Mouse (Mus musculus) gastrocnemius, postnatal 25 days (tissue): ENCODE measurements around the gene Gm20388. TPM values are rescaled to one million over a fixed set of nuclear protein-coding genes. Genes with fewer than 3 reads are reported as not detected.

Experiments used
- DNase-seq: peaks from one replicate; pipeline ENCODE4 v3.0.0; 2022
- total RNA-seq, 2 experiments: library from RNA; stranded (reverse); gene quantifications; 1 replicate in 1 of 2; 2 replicates in 1 of 2; pipeline ENCODE4 v1.2.3; 2021

The Gm20388 gene
- total RNA-seq, 2 experiments from 2014 or later, result 6.7 TPM; not detected in 1

- DNase-seq, result no peak
These were observed 1353.6 kb downstream of the Gm20388 start for GRCm38 (mm10) chr8:121264260-121264659.

GRCm38 (mm10) chr8:121271542-121271941, 1360.9 kb downstream of the Gm20388 start:
- no peak for DNase-seq

DNA sequence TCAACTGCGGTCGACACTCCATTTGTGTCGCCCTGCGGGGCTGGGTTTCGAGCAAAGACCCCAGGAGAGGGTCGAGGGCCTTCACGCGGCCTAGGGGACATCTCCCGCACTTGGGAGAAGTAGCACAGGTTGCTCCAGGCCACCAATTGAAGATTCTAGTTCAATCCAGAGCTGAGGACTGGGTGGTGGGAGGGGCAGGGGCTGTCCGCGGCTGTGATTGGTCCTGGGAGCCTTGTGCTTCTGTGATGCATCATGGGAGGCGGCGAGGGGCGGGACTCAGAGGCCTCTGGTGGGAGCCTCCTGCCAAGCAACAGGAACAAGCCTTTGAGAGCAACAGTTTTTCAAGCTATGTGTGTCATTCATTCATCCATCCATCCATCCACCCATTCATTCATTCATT, 1362.6 kb downstream of the Gm20388 start:
- DNase-seq, result no peak

DNA sequence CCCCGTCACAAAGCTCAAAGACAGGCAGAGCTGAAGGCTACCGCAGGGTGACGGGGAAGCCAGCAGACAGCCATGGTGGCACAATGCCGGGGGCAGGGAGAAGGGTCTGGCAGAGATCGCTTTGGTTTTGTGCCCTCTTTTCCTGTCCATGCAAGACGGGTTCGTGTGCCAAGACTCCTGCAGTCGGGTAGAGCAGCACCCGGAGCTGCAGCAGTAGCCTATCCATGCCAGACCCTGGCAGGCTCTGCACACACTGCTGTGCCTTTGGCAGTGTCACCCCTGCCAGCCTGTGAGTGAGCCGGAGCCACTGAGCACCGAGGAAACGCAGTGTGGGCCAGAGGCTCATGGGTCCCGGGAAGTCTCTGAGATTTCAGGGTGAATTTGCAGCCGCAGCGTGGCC, 1363.0 kb downstream of the Gm20388 start:
- DNase-seq, result no peak

DNA sequence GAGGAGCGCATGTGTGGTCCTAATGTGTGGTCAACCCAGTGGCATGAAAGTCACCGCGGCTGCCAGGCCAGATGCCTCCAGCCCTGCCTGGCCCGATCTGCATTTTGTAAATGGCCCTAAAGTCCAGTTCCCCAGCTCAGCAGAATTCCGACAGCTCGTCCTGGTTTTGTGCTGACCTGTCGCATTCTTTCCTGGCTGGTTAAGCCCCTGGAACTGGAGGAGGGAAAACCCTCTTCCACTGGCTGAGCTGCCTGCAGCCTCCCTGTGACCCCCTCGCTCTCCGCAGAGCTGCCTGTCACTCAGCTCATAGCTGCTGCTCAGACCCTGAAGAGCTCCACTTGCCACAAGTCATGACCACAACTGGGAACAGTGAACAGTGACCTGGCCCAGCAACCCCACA, 1369.8 kb downstream of the Gm20388 start:
- no peak for DNase-seq

DNA sequence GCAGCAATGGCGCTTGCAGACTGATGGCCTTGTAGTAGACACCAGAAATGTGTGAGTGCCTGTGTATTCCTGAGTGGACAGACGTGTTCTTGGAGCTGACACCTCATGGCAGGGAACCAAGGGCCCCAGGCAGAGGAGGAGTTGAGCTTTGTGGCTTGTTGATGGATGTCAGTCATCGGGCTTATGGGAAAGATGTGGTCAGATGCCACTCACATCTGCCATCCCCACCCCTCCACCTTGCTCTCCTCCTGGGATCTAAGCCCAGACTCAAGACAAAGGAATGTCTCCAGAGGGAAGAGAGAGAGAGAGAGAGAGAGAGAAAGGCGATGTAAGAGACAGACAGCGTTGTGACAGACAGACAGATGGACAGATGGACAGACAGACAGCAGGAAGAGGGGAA, 1378.7 kb downstream of the Gm20388 start:
- DNase-seq, result no peak

GRCm38 (mm10) chr8:121290547-121290946, 1379.9 kb downstream of the Gm20388 start:
- DNase-seq, result no peak

DNA sequence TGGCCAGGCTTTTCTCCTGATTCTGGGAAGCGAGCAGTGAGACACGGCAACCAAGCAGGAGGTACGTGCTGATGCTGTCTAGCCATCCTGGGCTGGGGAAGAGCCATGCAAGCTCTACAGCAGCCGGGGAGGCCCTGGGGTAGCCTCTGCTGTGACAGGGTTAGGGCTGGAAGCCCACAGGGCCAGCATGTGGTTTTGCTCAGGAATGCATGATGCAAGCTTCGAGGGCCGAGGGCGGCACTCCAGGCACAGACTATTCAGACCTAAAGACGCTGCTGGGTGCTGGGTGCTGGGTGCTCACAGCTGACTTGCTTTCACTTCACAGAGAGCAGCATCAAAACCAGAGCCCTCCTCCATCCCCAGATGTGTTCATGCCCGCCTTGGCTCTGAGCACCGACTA, 1382.8 kb downstream of the Gm20388 start:
- no peak for DNase-seq

- DNase-seq, result no peak
These were observed 1383.8 kb downstream of the Gm20388 start for GRCm38 (mm10) chr8:121294234-121295108.

DNA sequence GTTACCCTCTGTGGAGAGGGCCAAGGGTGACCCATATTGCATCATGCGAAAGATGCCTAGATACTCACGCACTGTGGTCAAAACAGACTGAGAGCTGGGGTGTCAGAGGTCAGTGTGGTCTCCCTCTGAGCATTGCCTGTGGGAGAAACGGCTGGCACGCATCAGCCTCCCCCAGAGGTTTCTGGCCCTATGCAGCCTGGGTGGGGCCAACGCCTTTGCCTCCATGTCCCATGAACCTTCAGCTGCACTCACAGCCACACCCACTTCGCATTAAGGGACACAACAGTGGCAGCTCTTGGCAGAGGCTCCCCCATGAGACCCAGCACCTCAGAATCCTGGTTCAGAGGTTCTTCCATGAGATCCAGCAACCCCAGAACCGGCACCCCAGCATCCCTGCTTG, 1385.4 kb downstream of the Gm20388 start:
- no peak for DNase-seq

GRCm38 (mm10) chr8:121296597-121296996, 1386.0 kb downstream of the Gm20388 start:
- no peak for DNase-seq

GRCm38 (mm10) chr8:121297299-121297698, 1386.7 kb downstream of the Gm20388 start:
- no peak for DNase-seq

DNA sequence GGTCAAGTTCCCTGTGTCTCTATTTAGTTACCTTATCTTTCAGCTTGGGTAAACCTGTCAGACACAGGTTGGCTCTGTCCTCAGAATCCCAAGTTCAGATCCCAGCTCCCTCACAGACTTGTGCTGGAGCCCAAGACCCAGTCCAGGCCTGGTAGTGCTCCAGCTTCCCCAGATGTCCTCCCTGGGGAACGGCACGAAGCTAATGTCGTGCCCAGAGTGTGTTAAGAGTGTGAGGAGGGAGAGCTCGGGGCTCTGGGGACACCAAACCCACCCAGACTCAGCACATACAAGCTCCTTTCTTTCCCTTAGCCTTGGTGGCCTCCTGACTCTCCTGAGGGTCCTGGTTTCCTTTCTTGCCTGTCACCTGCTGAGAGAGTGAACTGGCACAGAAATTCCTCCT, 1389.4 kb downstream of the Gm20388 start:
- no peak for DNase-seq

GRCm38 (mm10) chr8:121300501-121301411, 1390.1 kb downstream of the Gm20388 start:
- DNase-seq, result no peak

DNA sequence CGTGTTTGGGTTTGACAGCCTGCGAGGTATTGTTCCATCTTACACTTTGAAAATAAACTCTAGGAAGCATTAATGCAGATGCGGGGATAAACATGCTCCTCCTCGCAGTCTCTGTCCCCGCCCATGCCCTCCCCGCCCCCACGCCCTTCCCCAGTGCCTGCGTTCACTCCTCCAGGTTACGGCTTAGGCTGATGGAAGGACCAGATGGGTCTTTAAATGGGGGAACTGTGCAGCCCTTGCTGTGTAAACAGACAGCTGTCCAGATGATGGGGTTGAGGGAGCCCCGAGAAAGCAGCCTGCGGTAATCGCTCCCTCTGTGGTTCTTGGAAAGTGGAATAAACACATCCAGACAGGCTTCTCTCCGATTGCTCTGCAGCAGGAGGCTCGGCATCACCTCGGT, 1390.8 kb downstream of the Gm20388 start:
- no peak for DNase-seq

DNA sequence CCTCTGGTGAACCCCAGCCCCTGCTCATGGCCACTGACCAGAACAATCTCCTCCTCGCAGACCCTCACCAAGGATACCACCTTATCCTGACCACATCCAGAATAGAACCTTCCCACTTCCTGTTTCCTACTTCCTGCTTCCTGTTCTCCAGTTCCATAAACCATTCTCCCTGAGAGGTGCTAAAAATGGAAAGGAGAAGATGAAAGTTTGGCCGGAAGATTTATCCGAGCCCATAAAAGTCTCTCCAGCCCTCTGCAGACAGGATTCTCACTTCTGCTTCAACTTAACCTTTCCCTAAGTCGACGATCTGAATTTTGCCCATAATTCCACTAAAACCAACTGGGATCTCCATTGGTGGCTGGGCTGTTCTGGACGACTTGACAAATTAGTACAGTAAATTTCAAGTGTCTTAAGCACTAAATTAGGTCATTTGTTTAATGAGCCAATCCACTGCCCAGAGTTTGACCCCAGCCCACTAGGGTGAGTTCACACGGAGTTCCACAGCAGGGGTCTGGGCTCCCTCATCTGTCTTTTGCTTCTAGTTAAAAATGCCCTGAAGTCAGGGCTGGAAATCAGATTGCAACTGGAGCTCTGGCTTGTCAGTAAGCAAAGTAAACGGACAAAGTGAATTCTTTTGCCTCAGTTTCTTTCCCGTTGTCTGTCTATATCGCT, 1391.5 kb downstream of the Gm20388 start:
- no peak for DNase-seq

DNA sequence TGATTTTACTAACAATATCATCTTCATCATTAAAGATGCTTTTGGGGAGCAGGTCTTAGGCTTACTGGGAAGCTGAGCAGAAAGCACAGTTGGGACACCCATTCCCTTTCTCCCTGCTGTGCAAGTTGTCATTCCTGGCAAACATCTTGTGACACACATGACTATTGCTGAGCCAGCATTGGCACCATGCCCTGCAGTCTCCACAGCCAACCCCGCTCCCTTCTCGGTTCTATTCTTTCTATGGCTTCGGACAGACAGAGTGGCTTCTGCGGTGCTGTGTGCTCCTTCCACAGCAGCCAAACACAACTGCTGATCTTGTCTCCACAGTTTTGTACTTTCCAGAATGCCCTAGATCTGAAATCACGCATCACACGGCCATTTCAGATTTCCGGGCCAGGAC, 1397.1 kb downstream of the Gm20388 start:
- DNase-seq, result no peak

GRCm38 (mm10) chr8:121310976-121311819, 1400.6 kb downstream of the Gm20388 start:
- DNase-seq, result no peak

GRCm38 (mm10) chr8:121313458-121313857, 1402.8 kb downstream of the Gm20388 start:
- DNase-seq, result no peak

- no peak for DNase-seq
These were observed 1403.4 kb downstream of the Gm20388 start for GRCm38 (mm10) chr8:121314036-121314435.

DNA sequence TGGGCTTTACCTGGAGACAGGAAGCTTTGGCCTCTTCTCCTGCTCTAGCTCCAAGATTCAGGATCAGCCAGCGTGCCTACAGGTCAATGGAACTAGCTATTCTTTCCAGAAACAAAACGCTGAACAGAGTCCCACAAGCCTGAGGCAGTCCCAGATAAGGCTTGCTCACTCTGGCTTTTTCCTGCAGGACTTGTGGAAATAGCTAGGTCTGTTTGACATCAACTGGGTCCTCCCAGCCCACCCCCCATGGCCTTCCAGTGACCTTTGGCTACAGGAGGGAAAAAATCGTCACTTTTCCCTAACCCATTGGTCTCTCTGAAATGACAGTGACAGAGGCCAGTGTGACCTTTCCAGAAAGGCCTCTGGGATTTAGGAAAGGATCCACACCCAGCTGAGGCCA, 1404.9 kb downstream of the Gm20388 start:
- no peak for DNase-seq

GRCm38 (mm10) chr8:121316009-121316408, 1405.4 kb downstream of the Gm20388 start:
- DNase-seq, result no peak
